14 mouse cellular contexts compared by ENCODE assay signal in the genomic region with DNA sequence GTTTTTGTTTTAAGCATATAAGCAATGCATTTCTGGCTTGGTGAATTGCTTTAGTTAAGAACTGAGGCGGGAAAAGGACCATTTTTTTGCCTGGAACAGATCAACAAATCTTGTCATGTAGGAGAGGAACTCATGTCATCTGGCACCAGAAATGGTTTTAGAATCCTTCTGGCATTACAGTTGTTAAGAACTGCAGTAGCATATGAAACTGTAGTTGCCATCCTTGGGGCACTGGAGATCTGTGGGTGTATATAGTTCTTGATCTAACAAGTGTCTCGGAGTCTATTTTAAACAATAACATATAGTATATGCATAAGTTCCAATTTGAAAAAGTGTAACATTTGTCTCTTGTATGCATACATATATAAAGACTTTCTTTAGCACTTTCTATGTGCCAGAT.
"Had no signal": no experiment of that assay in that cellular context is flagged by ENCODE, and none has a peak within 500 bp of the region (broad histone marks: within the 10 kb centered on the region; RNA-seq: fewer than 3 reads in every experiment).

No protein-coding gene starts in this region.

- H3K27me3 ChIP-seq: kidney, embryonic 15.5 days; limb, embryonic 15.5 days; liver, embryonic 12.5 days; midbrain, embryonic 15.5 days; neural tube, embryonic 12.5 days; stomach, embryonic 15.5 days had no signal

- H3K4me1 ChIP-seq: kidney, embryonic 15.5 days; limb, embryonic 15.5 days; liver, embryonic 12.5 days; megakaryocyte, embryonic 14.5 days; midbrain, embryonic 15.5 days; neural tube, embryonic 12.5 days; stomach, embryonic 15.5 days had no signal

- H3K27ac ChIP-seq: kidney, embryonic 15.5 days; limb, embryonic 15.5 days; liver, embryonic 12.5 days; midbrain, embryonic 15.5 days; neural tube, embryonic 12.5 days; stomach, embryonic 15.5 days had no signal

- H3K4me3 ChIP-seq: kidney, embryonic 15.5 days; limb, embryonic 15.5 days; liver, embryonic 12.5 days; megakaryocyte, embryonic 14.5 days; midbrain, embryonic 15.5 days; neural tube, embryonic 12.5 days; stomach, embryonic 15.5 days had no signal

- H3K36me3 ChIP-seq: kidney, embryonic 15.5 days; limb, embryonic 15.5 days; liver, embryonic 12.5 days; midbrain, embryonic 15.5 days; neural tube, embryonic 12.5 days; stomach, embryonic 15.5 days had no signal

- ATAC-seq: intestine, embryonic 16.5 days; liver, embryonic 12.5 days; midbrain, embryonic 15.5 days had no signal

- DNase-seq: kidney, adult 2 months; kidney, postnatal 14 days; lung, embryonic 14.5 days; lung, postnatal 10 days; lung, postnatal 4 days; thymus, postnatal 4 days had no signal
